Mouse (Mus musculus) liver, embryonic 16.5 days (tissue): Measurements from ENCODE around the gene Pon3. TPM values are rescaled to one million over a fixed set of nuclear protein-coding genes. Genes with fewer than 3 reads are reported as not detected.

Source experiments
- ATAC-seq: fragments of 200-750 bp; cut with Nextera tagmentation; 2 replicates; pipeline ENCODE4 v1.8.0; 2017; ENCODE audit warnings: low read depth, mild to moderate bottlenecking, moderate number of reproducible peaks, moderate library complexity
- H3K27ac ChIP-seq: fragments of 300-500 bp; sonication (generic); 2 replicates; pipeline ENCODE4 v1.5.1; 2014; ENCODE audit warnings: mild to moderate bottlenecking, low read length
- H3K27me3 ChIP-seq: fragments of 300-500 bp; sonication (generic); 2 replicates; pipeline ENCODE4 v1.6.1; 2014; ENCODE audit warnings: low read depth, low read length, mixed read lengths; ENCODE audit not compliant: control insufficient read depth, insufficient read depth
- H3K36me3 ChIP-seq: fragments of 300-500 bp; sonication (generic); 2 replicates; pipeline ENCODE4 v1.6.1; 2014; ENCODE audit warnings: mild to moderate bottlenecking; ENCODE audit not compliant: control insufficient read depth, insufficient read depth
- H3K4me1 ChIP-seq: fragments of 300-500 bp; sonication (generic); 2 replicates; pipeline ENCODE4 v1.6.1; 2014; ENCODE audit warnings: low read depth, low read length, mixed read lengths; ENCODE audit not compliant: control insufficient read depth
- H3K4me2 ChIP-seq: fragments of 300-500 bp; sonication (generic); 2 replicates; pipeline ENCODE4 v1.6.1; 2014; ENCODE audit warnings: low read depth, low read length, mixed read lengths
- H3K4me3 ChIP-seq: fragments of 300-500 bp; sonication (generic); 2 replicates; pipeline ENCODE4 v1.5.1; 2014; ENCODE audit warnings: low read depth, mild to moderate bottlenecking, low read length
- H3K9ac ChIP-seq: fragments of 300-500 bp; sonication (generic); 2 replicates; pipeline ENCODE4 v1.6.1; 2014; ENCODE audit warnings: low read depth, low read length
- H3K9me3 ChIP-seq: fragments of 300-500 bp; sonication (generic); replicated peaks from 2 replicates; pipeline ENCODE4 v1.6.1; 2016; ENCODE audit warnings: low read length; ENCODE audit not compliant: control insufficient read depth
- WGBS: fragments of 180-500 bp; shearing (Covaris S2); extraction: QIAGEN DNeasy Blood & Tissue Kit; methylation state at CpG from one replicate; pipeline ENCODE4 v1.1.7; 2014; ENCODE audit not compliant: insufficient replicate concordance; 5-methylcytosine and 5-hydroxymethylcytosine counted together
- polyA plus RNA-seq: library from polyadenylated mRNA; unstranded; fragments of >200 nt; fragmentation: Nextera tagmentation; extraction: Ambion mirVana; gene quantifications from 2 replicates; pipeline ENCODE4 v1.2.1, GENCODE M21; 2015

Pon3 gene
- polyA plus RNA-seq, 1 experiment from 2014 or later = 26.6 TPM

DNA sequence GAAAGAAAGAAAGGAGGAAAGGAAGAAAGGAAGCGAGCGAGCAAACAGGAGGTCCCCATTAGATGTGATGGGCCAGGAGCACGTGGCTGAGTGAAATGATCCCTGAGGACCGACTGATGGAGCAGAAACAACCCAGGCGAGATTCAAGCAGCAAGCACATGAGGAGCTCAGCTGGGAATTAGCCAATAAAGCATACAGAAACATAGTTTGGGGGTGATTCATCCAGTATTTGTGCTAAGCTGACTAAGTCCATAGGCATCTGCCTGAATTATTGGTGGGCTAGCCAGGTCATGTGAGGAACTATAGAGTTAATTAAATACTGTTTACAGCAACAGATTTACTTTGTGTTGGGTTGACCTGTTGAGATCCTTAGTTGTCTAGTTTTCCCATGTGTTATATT is 75.4 kb downstream of the Pon3 start:
- no peak overlapping the region for H3K4me3 ChIP-seq
- no peak overlapping the region for H3K27ac ChIP-seq
- H3K9ac ChIP-seq = no peak overlapping the region
- no peaks in the 10 kb centered on the region for H3K36me3 ChIP-seq
- no peaks in the 10 kb centered on the region; the same call in 1 of the 2 replicates for H3K27me3 ChIP-seq
- H3K4me2 ChIP-seq = no peak overlapping the region
- ATAC-seq = no peak
- 64% methylated on average over 5 of the region's 5 CpGs for WGBS
- peaks cover under 1% of the 10 kb centered on the region for H3K4me1 ChIP-seq
- H3K9me3 ChIP-seq = no peaks in the 10 kb centered on the region

DNA sequence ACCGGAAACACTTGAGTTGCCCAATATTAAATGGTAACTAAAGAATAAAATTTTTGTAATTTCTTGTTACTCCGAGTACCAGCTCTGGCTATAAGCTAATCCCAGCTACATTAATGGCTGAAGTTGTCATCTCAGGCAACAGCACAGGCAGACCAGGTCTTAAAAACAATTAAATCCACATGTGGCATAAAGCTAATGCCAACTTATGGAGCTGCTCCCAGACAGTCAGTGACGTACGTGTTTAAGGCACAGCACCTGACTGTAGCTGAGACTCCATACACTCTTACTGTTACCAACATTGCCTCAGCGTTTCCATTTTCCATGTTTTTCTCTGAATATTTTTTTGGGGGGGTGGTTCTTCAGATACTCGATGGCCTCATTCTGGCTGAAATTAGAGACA is 76.9 kb downstream of the Pon3 start:
- Histone ChIP-seq H3K9me3 (no peaks in the 10 kb centered on the region), H3K36me3 (no peaks in the 10 kb centered on the region), H3K4me3 (no peak overlapping the region), H3K27me3 (no peaks in the 10 kb centered on the region; the same call in 1 of the 2 replicates), H3K27ac (no peak overlapping the region), H3K9ac (no peak overlapping the region), H3K4me2 (no peak overlapping the region), H3K4me1 (no peaks in the 10 kb centered on the region; the same call in 1 of the 2 replicates)
- 70% methylated on average over 6 of the region's 6 CpGs for WGBS
- ATAC-seq = no peak

- H3K4me3 ChIP-seq = no peak overlapping the region
These were observed 77.9 kb downstream of the Pon3 start for GRCm38 (mm10) chr6:5177967-5178891.

DNA sequence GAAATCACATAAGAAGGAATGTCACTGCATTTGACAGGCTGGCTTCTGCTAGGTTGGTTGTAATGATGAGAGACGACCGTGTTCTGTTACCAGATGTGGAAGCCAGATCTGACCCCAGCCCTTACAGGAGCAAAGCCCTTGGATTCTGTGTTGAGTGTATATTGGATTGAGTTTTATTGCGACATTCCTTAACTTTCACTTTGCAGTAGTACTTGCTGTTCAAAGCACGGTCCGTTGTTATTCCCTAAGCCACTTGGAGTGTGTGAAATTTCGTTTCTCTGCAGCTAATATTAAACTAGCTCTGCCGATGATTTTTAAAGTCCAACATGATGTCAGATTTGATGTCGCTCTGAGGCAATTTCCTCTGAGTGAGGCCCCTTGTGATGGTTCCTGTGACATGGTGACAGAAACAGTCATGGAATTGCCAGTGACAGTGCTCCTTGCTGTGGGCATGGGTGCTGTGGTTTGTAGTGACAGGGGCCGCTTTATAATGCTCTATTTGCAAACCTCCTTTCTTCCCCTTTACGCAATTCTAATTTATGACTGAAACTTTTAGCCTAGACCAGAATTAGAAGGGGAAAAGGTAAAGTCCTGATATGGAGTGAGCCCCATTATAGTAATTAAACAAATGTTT is 81.8 kb downstream of the Pon3 start:
- Histone ChIP-seq H3K4me2 (no peak overlapping the region), H3K27ac (no peak overlapping the region), H3K4me1 (peaks cover 4% of the 10 kb centered on the region), H3K9me3 (no peaks in the 10 kb centered on the region), H3K4me3 (no peak overlapping the region), H3K27me3 (no peaks in the 10 kb centered on the region), H3K9ac (no peak overlapping the region), H3K36me3 (no peaks in the 10 kb centered on the region)
- 51% methylated on average over 10 of the region's 10 CpGs for WGBS
- no peak for ATAC-seq

More at GRCm38 (mm10) chr6:5177967-5178891, 77.9 kb downstream of the Pon3 start:
- WGBS = 67% methylated on average over 19 of the region's 19 CpGs
- Histone ChIP-seq H3K27me3 (no peaks in the 10 kb centered on the region; the same call in 1 of the 2 replicates), H3K9ac (no peak overlapping the region), H3K4me2 (no peak overlapping the region), H3K36me3 (no peaks in the 10 kb centered on the region), H3K27ac (no peak overlapping the region), H3K4me1 (no peaks in the 10 kb centered on the region; the same call in 1 of the 2 replicates), H3K9me3 (no peaks in the 10 kb centered on the region)
- ATAC-seq = no peak

- Histone ChIP-seq H3K4me1 (peaks cover 4% of the 10 kb centered on the region), H3K36me3 (no peaks in the 10 kb centered on the region), H3K9ac (no peak overlapping the region), H3K4me2 (no peak overlapping the region), H3K27me3 (no peaks in the 10 kb centered on the region; the same call in 1 of the 2 replicates), H3K4me3 (no peak overlapping the region), H3K27ac (no peak overlapping the region), H3K9me3 (no peaks in the 10 kb centered on the region)
- 71% methylated on average over 9 of the region's 9 CpGs for WGBS
- ATAC-seq = no peak
These were observed 83.5 kb downstream of the Pon3 start for GRCm38 (mm10) chr6:5172571-5172970.

GRCm38 (mm10) chr6:5171418-5171817 is 84.7 kb downstream of the Pon3 start:
- 59% methylated on average over 4 of the region's 4 CpGs for WGBS
- Histone ChIP-seq H3K4me2 (no peak overlapping the region), H3K4me3 (no peak overlapping the region), H3K9me3 (no peaks in the 10 kb centered on the region), H3K27ac (peak overlapping the region; percentile 63), H3K4me1 (peaks cover 6% of the 10 kb centered on the region), H3K9ac (no peak overlapping the region), H3K36me3 (no peaks in the 10 kb centered on the region), H3K27me3 (no peaks in the 10 kb centered on the region; the same call in 1 of the 2 replicates)
- peak; percentile 85 for ATAC-seq

Other genes with a start within 250 kb of the Pon3 start
- 15.5 and 19.2 TPM in 2 replicates for gene Pon1, start 62.3 kb downstream of the Pon3 start, polyA plus RNA-seq
- gene Pon2, start 42.2 kb upstream of the Pon3 start, polyA plus RNA-seq = 45.5 and 48.2 TPM in 2 replicates
- 3.5 and 3.6 TPM in 2 replicates for gene Asb4, start 127.1 kb upstream of the Pon3 start, polyA plus RNA-seq
- 3.6 and 4.1 TPM in 2 replicates for gene Pdk4, start 240.0 kb upstream of the Pon3 start, polyA plus RNA-seq